ENCODE assay signal across 9 mouse cellular contexts in the genomic region with DNA sequence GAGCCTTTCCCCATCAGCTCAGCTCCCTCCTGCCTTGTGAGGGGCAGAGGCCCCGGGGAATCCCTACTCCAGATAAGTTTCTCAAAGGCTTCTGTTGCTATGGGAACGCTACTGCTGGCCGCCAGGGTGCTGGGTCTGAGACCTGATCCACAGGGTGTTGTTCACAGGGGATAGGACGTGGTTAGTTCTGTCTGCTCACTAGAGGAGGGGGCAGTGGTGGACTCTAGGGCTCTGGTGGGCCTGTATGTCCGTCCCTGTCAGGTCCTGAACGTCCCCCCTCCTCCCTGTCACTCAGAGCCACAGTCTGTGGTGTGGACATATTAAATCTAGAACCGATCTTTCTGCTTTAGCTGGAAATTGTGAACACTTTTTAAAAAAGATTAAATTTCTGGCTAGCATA.
"Had no signal": no experiment of that assay in that cellular context is flagged by ENCODE, and none has a peak within 500 bp of the region (broad histone marks: within the 10 kb centered on the region; RNA-seq: fewer than 3 reads in every experiment).

No protein-coding gene starts in this region.

- H3K36me3 ChIP-seq: limb, embryonic 15.5 days; liver, embryonic 12.5 days; neural tube, embryonic 15.5 days had no signal

- H3K27ac ChIP-seq: kidney, postnatal 0 days; limb, embryonic 15.5 days; liver, embryonic 12.5 days; neural tube, embryonic 15.5 days had no signal

- H3K4me2 ChIP-seq: limb, embryonic 15.5 days; liver, embryonic 12.5 days; lung, embryonic 14.5 days; midbrain, embryonic 11.5 days; neural tube, embryonic 15.5 days had no signal

- H3K9ac ChIP-seq: limb, embryonic 15.5 days; liver, embryonic 12.5 days; lung, embryonic 14.5 days; neural tube, embryonic 15.5 days had no signal

- ATAC-seq: liver, embryonic 12.5 days had no signal

- H3K4me3 ChIP-seq: limb, embryonic 15.5 days; liver, embryonic 12.5 days; neural tube, embryonic 15.5 days had no signal

- H3K4me1 ChIP-seq: limb, embryonic 15.5 days; liver, embryonic 12.5 days; neural tube, embryonic 15.5 days had no signal

- DNase-seq: layer of hippocampus, adult 9-11 months; right cerebral cortex, postnatal 25 days; thymus, adult 18-20 months had no signal

- H3K9me3 ChIP-seq: limb, embryonic 15.5 days; liver, embryonic 12.5 days; neural tube, embryonic 15.5 days had no signal
